Mouse (Mus musculus) limb, embryonic 14.5 days (tissue): ENCODE data around the gene Abhd2. TPM values are rescaled to one million over a fixed set of nuclear protein-coding genes. Genes with fewer than 3 reads are reported as not detected.
A peak's percentile ranks its signal among the peaks of the same experiment; 100 is the strongest.

Experiments
- ATAC-seq: fragments of 200-750 bp; cut with Nextera tagmentation; 2 replicates; pipeline ENCODE4 v1.8.0; 2017; ENCODE audit warnings: low read depth, moderate number of reproducible peaks, moderate TSS enrichment; ENCODE audit not compliant: low FRiP score
- DNase-seq: peaks from one replicate; pipeline ENCODE4 v3.0.0-alpha.2; 2015; ENCODE audit warnings: low spot score
- H3K27ac ChIP-seq: fragments of 300-500 bp; sonication (generic); replicated peaks from 2 replicates; pipeline ENCODE4 v1.5.1; 2014; ENCODE audit warnings: low read depth, mild to moderate bottlenecking, low read length, moderate library complexity, mixed read lengths
- H3K27me3 ChIP-seq: fragments of 300-500 bp; sonication (generic); 2 replicates; pipeline ENCODE4 v1.6.1; 2014; ENCODE audit warnings: low read length, mixed read lengths; ENCODE audit not compliant: control insufficient read depth, insufficient read depth
- H3K36me3 ChIP-seq: fragments of 300-500 bp; sonication (generic); 2 replicates; pipeline ENCODE4 v1.6.1; 2014; ENCODE audit warnings: mild to moderate bottlenecking, low read length, moderate library complexity, mixed read lengths; ENCODE audit not compliant: control insufficient read depth, insufficient read depth
- H3K4me1 ChIP-seq: fragments of 300-500 bp; sonication (generic); 2 replicates; pipeline ENCODE4 v1.6.1; 2014; ENCODE audit warnings: antibody characterized with exemption, low read length, mixed read lengths; ENCODE audit not compliant: control insufficient read depth, insufficient read depth
- H3K4me2 ChIP-seq: fragments of 300-500 bp; sonication (generic); replicated peaks from 2 replicates; pipeline ENCODE4 v1.6.1; 2014; ENCODE audit warnings: low read depth, mild to moderate bottlenecking, low read length, moderate library complexity; ENCODE audit not compliant: severe bottlenecking
- H3K4me3 ChIP-seq: fragments of 300-500 bp; sonication (generic); replicated peaks from 2 replicates; pipeline ENCODE4 v1.5.1; 2014; ENCODE audit warnings: low read length
- H3K9ac ChIP-seq: fragments of 300-500 bp; sonication (generic); 2 replicates; pipeline ENCODE4 v1.6.1; 2014; ENCODE audit warnings: mild to moderate bottlenecking, low read depth, low read length, moderate library complexity; ENCODE audit not compliant: severe bottlenecking
- H3K9me3 ChIP-seq: fragments of 300-500 bp; sonication (generic); 2 replicates; pipeline ENCODE4 v1.6.1; 2016; ENCODE audit warnings: low read length; ENCODE audit not compliant: control insufficient read depth
- POLR2A ChIP-seq: fragments of 200-500 bp; IDR thresholded peaks from 2 replicates; pipeline ENCODE4 v1.8.0; 2012; ENCODE audit warnings: inconsistent platforms, mild to moderate bottlenecking, moderate library complexity, borderline replicate concordance; ENCODE audit not compliant: insufficient read depth, insufficient read length; ENCODE audit errors: extremely low read depth
- WGBS: fragments of 180-500 bp; shearing (Covaris S2); extraction: QIAGEN DNeasy Blood & Tissue Kit; methylation state at CpG from one replicate; pipeline ENCODE4 v1.1.7; 2014; 5-methylcytosine and 5-hydroxymethylcytosine counted together
- polyA plus RNA-seq, 2 experiments: library from polyadenylated mRNA; depleted of rRNA in 1 of 2; stranded (reverse) in 1 of 2; unstranded in 1 of 2; fragments of >200 nt; fragmentation: Nextera tagmentation in 1 of 2; extraction: Ambion mirVana in 1 of 2; gene quantifications; 2 replicates each; pipeline versions ENCODE4 v1.2.1 to v1.2.3; 2012 to 2014

The Abhd2 gene
- polyA plus RNA-seq, 2 experiments: 7.8 to 10.9 TPM

DNA sequence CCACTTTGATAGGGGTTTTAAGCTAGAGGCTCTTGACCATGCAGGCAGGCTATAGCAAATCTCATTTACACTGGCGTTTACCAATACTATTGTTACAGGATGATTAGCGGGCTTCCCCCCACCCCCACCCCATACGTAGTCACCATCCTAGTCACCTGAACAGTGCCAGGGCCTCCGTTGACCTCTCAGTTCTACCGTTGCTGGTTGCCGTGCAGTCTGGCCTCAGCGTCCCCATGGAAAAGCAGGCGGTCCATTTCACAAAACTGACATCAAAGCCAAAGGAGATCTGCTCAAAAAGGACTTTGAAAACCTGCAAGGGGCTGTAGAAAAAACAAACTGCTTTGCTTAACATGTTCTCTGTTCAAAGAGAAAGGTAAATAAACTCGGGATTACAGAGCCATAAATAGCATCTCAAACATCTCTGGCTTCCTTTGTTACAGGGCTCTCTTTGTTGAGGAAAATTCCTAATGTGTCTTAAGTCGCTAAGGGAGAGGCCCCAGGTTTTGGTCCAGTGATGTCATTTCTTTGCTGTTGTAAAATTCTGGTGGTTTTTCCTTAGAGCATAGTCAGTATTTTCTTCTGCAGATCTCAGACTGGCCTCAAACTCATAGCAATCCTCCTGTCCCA lies 43.2 kb downstream of the Abhd2 start:
- no peak for ATAC-seq
- H3K27me3 ChIP-seq: no peaks in the 10 kb centered on the region
- no peak for TF ChIP-seq POLR2A
- peak overlapping the region; percentile 41; the same call in 1 of the 2 replicates for H3K27ac ChIP-seq
- H3K4me2 ChIP-seq: no peak overlapping the region
- no peaks in the 10 kb centered on the region for H3K9me3 ChIP-seq
- H3K36me3 ChIP-seq: no peaks in the 10 kb centered on the region
- H3K4me3 ChIP-seq: no peak overlapping the region
- no peak overlapping the region for H3K9ac ChIP-seq
- 19% methylated on average over 10 of the region's 10 CpGs for WGBS
- H3K4me1 ChIP-seq: peaks cover 53% of the 10 kb centered on the region
- DNase-seq: no peak

DNA sequence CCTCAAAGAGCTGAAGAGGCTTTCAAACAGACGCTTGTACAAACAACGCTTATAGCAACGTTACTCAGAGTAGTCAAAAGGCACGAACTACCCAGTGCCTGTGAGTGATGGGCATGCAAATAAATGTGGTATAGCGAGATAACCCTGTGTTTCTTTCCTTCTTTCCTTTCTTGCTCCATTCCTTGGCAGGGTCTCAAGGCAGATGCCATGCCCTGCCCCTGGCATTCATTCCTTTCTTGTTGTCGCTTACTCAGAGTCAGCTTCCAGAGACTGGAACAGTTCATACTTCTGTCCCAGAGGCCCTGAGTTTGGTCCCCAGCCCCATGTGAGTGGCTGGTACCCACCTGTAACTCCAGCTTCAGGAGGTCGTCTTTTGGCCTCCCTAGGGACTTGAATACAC lies 44.6 kb downstream of the Abhd2 start:
- Histone ChIP-seq H3K9me3 (no peaks in the 10 kb centered on the region), H3K4me1 (peaks cover 50% of the 10 kb centered on the region), H3K27ac (peak overlapping the region; percentile 73), H3K4me2 (no peak overlapping the region), H3K27me3 (no peaks in the 10 kb centered on the region), H3K36me3 (no peaks in the 10 kb centered on the region), H3K9ac (no peak overlapping the region), H3K4me3 (no peak overlapping the region)
- 71% methylated on average over 7 of the region's 7 CpGs for WGBS
- no peak for DNase-seq
- no peak for ATAC-seq
- TF ChIP-seq POLR2A: no peak

DNA sequence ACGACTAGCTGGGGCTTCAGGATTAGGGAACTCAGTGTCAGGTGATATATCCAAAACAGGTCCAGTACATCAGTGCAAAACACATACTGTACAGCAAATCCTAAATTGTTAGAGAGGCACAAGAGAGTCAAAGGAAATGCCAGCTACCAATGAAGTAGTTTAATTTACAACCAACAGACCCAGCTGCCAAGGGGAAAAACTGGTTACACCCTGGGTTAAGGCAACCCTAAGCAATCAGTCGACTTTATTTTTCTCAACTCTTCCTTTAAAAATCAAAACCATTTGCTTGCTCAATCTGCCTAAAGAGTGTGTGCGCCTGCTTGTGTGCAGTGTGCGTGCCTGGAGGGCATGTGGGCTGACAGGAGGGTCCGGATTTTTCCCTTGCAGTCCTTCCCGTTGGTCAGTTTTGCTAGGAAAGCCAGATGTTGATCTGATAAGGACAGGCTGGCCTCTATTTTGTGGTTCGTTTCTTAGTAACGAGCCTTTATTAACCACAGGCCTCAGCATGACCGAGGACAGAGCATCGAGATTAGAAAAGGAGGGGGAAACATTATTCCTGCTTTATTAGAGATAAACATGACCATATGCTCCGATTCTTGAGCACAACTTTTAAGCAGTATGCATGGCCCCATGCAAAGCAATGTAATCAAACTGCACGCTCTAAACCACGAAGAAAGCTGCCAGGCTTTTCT lies 45.3 kb downstream of the Abhd2 start:
- H3K4me3 ChIP-seq: no peak overlapping the region
- H3K27me3 ChIP-seq: no peaks in the 10 kb centered on the region
- no peaks in the 10 kb centered on the region for H3K36me3 ChIP-seq
- peaks cover 43% of the 10 kb centered on the region for H3K4me1 ChIP-seq
- peak overlapping the region; percentile 34 for H3K9ac ChIP-seq
- H3K4me2 ChIP-seq: no peak overlapping the region
- peak; percentile 63 for DNase-seq
- H3K9me3 ChIP-seq: no peaks in the 10 kb centered on the region
- peak; percentile 56; the same call in 1 of the 2 replicates for ATAC-seq
- WGBS: 21% methylated on average over 13 of the region's 13 CpGs
- peak overlapping the region; percentile 73 for H3K27ac ChIP-seq
- TF ChIP-seq POLR2A: no peak

DNA sequence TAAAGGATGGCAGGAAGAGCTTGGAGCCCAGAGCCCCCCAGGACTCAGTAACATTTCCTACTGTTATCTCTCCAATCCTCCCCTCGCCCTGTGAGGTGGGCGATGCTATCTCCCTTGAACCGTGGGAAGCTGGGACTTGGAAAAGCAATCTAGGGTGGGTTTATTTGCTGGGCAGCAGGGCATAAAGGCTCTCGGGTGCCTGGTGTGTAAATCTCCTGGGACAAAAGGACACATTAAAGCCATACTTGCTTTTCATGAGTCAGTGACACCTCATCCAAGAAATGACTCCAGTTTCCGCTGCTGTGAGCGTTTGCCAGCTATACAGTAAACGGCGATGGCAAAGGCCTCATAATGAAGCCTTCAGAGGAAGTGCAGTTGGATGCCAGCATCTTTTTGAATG lies 50.9 kb downstream of the Abhd2 start:
- H3K9me3 ChIP-seq: no peaks in the 10 kb centered on the region
- no peaks in the 10 kb centered on the region for H3K27me3 ChIP-seq
- ATAC-seq: no peak
- H3K9ac ChIP-seq: no peak overlapping the region
- peaks cover 44% of the 10 kb centered on the region for H3K36me3 ChIP-seq
- no peak overlapping the region for H3K4me2 ChIP-seq
- no peak overlapping the region for H3K4me3 ChIP-seq
- TF ChIP-seq POLR2A: no peak
- no peak for DNase-seq
- H3K4me1 ChIP-seq: no peaks in the 10 kb centered on the region
- 77% methylated on average over 8 of the region's 8 CpGs for WGBS
- H3K27ac ChIP-seq: no peak overlapping the region

DNA sequence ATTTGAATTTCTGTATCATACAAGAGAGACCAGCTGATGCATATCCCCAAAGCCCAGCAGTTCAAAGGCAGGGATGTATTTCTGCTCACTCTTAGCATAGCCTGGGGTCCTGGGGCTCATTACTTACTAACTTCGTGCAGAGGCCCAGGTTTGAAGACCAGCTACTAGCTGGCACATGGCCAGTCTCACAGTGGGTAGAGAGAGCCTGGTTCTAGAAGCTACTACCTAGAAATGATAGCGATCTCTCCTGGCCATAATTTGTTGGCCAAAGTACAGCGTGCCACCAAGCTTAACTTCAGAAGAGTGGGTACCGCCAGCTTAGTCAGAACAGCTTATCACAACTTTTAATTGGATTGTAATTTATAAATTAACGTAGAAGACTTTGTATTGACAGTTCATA lies 55.8 kb downstream of the Abhd2 start:
- Histone ChIP-seq H3K27ac (no peak overlapping the region), H3K4me1 (no peaks in the 10 kb centered on the region), H3K27me3 (no peaks in the 10 kb centered on the region), H3K4me2 (no peak overlapping the region), H3K4me3 (no peak overlapping the region), H3K36me3 (peaks cover 40% of the 10 kb centered on the region), H3K9me3 (no peaks in the 10 kb centered on the region), H3K9ac (no peak overlapping the region)
- 84% methylated on average over 5 of the region's 5 CpGs for WGBS
- ATAC-seq: no peak
- DNase-seq: no peak
- no peak for TF ChIP-seq POLR2A
